Mouse (Mus musculus): ENCODE measurements at regions not wholly inside any gene's neighbourhood (a gene's known extent, or its start where the extent isn't known, plus 50 kb on each side); places are given as distances from the start of the nearest gene placed in this dataset.

GRCm38 (mm10) chr14:72848271-72848955 is 138.6 kb upstream of the Fndc3a start:
- H3K27ac ChIP-seq: no peak overlapping the region
- 86% methylated on average over 4 of the region's 4 CpGs for WGBS
- no peaks in the 10 kb centered on the region for H3K4me1 ChIP-seq
- no peak overlapping the region for H3K4me3 ChIP-seq
- no peak overlapping the region for H3K9ac ChIP-seq
- no peak overlapping the region for H3K4me2 ChIP-seq (replicated peaks)
- no peak for ATAC-seq (ENCODE audit: insufficient number of reproducible peaks, insufficient read depth, low FRiP score, low TSS enrichment)
- H3K27me3 ChIP-seq: no peaks in the 10 kb centered on the region
- no peaks in the 10 kb centered on the region for H3K36me3 ChIP-seq
- no peaks in the 10 kb centered on the region for H3K9me3 ChIP-seq

GRCm38 (mm10) chr14:72847466-72847865 is 137.7 kb upstream of the Fndc3a start:
- 60% methylated on average over 7 of the region's 7 CpGs for WGBS
- H3K9me3 ChIP-seq: no peaks in the 10 kb centered on the region

GRCm38 (mm10) chr14:72845621-72846440 is 136.0 kb upstream of the Fndc3a start:
- Histone ChIP-seq H3K27me3 (no peaks in the 10 kb centered on the region), H3K27ac (no peak overlapping the region), H3K4me3 (no peak overlapping the region), H3K4me1 (no peaks in the 10 kb centered on the region), H3K4me2 (replicated peaks) (no peak overlapping the region), H3K9ac (no peak overlapping the region), H3K9me3 (no peaks in the 10 kb centered on the region), H3K36me3 (no peaks in the 10 kb centered on the region)
- 79% methylated on average over 5 of the region's 5 CpGs for WGBS
- ATAC-seq (ENCODE audit: insufficient number of reproducible peaks, insufficient read depth, low FRiP score, low TSS enrichment): no peak

More at GRCm38 (mm10) chr14:72847466-72847865, 137.7 kb upstream of the Fndc3a start:
- Histone ChIP-seq H3K4me1 (no peaks in the 10 kb centered on the region), H3K4me3 (no peak overlapping the region), H3K4me2 (replicated peaks) (no peak overlapping the region), H3K27me3 (no peaks in the 10 kb centered on the region), H3K27ac (no peak overlapping the region), H3K36me3 (no peaks in the 10 kb centered on the region), H3K9ac (no peak overlapping the region)
- ATAC-seq (ENCODE audit: insufficient number of reproducible peaks, insufficient read depth, low FRiP score, low TSS enrichment): no peak

GRCm38 (mm10) chr14:72844753-72845369 is 135.1 kb upstream of the Fndc3a start:
- Histone ChIP-seq H3K4me1 (no peaks in the 10 kb centered on the region), H3K4me3 (no peak overlapping the region), H3K9me3 (no peaks in the 10 kb centered on the region), H3K36me3 (no peaks in the 10 kb centered on the region), H3K27me3 (no peaks in the 10 kb centered on the region), H3K4me2 (replicated peaks) (no peak overlapping the region), H3K27ac (no peak overlapping the region), H3K9ac (no peak overlapping the region)
- ATAC-seq (ENCODE audit: insufficient number of reproducible peaks, insufficient read depth, low FRiP score, low TSS enrichment): no peak
- WGBS: 53% methylated on average over 5 of the region's 5 CpGs

GRCm38 (mm10) chr14:72841753-72842152 is 131.9 kb upstream of the Fndc3a start:
- Histone ChIP-seq H3K9ac (no peak overlapping the region), H3K4me3 (no peak overlapping the region), H3K27me3 (no peaks in the 10 kb centered on the region), H3K9me3 (no peaks in the 10 kb centered on the region), H3K4me2 (replicated peaks) (no peak overlapping the region), H3K36me3 (no peaks in the 10 kb centered on the region), H3K4me1 (no peaks in the 10 kb centered on the region), H3K27ac (no peak overlapping the region)
- 64% methylated on average over 1 of the region's 1 CpGs for WGBS
- no peak for ATAC-seq (ENCODE audit: insufficient number of reproducible peaks, insufficient read depth, low FRiP score, low TSS enrichment)

GRCm38 (mm10) chr14:72835158-72835557 is 125.4 kb upstream of the Fndc3a start:
- no peak overlapping the region for H3K9ac ChIP-seq
- H3K4me1 ChIP-seq: no peaks in the 10 kb centered on the region
- ATAC-seq (ENCODE audit: insufficient number of reproducible peaks, insufficient read depth, low FRiP score, low TSS enrichment): no peak
- no peak overlapping the region for H3K4me3 ChIP-seq
- no peaks in the 10 kb centered on the region for H3K27me3 ChIP-seq
- WGBS: 89% methylated on average over 4 of the region's 4 CpGs
- no peaks in the 10 kb centered on the region for H3K9me3 ChIP-seq
- H3K27ac ChIP-seq: no peak overlapping the region
- no peak overlapping the region for H3K4me2 ChIP-seq (replicated peaks)
- no peaks in the 10 kb centered on the region for H3K36me3 ChIP-seq

- WGBS: 19% methylated on average over 5 of the region's 5 CpGs
Measured at GRCm38 (mm10) chr14:72829261-72829660, 119.5 kb upstream of the Fndc3a start.

GRCm38 (mm10) chr14:72825549-72825948 is 115.7 kb upstream of the Fndc3a start:
- Histone ChIP-seq H3K9me3 (no peaks in the 10 kb centered on the region), H3K27ac (no peak overlapping the region), H3K9ac (no peak overlapping the region), H3K27me3 (no peaks in the 10 kb centered on the region), H3K4me1 (no peaks in the 10 kb centered on the region), H3K4me3 (no peak overlapping the region), H3K4me2 (replicated peaks) (no peak overlapping the region), H3K36me3 (no peaks in the 10 kb centered on the region)
- no peak for ATAC-seq (ENCODE audit: insufficient number of reproducible peaks, insufficient read depth, low FRiP score, low TSS enrichment)
- WGBS: 85% methylated on average over 4 of the region's 4 CpGs

More at GRCm38 (mm10) chr14:72829261-72829660, 119.5 kb upstream of the Fndc3a start:
- H3K9me3 ChIP-seq: no peaks in the 10 kb centered on the region
- H3K4me1 ChIP-seq: no peaks in the 10 kb centered on the region
- H3K9ac ChIP-seq: no peak overlapping the region
- no peak overlapping the region for H3K4me3 ChIP-seq
- no peak overlapping the region for H3K27ac ChIP-seq
- no peaks in the 10 kb centered on the region for H3K27me3 ChIP-seq
- no peak for ATAC-seq (ENCODE audit: insufficient number of reproducible peaks, insufficient read depth, low FRiP score, low TSS enrichment)
- H3K36me3 ChIP-seq: no peaks in the 10 kb centered on the region
- no peak overlapping the region for H3K4me2 ChIP-seq (replicated peaks)

GRCm38 (mm10) chr14:72822231-72822615 is 112.4 kb upstream of the Fndc3a start:
- no peak overlapping the region for H3K9ac ChIP-seq
- no peak overlapping the region for H3K4me3 ChIP-seq
- H3K36me3 ChIP-seq: no peaks in the 10 kb centered on the region
- WGBS: 30% methylated on average over 3 of the region's 3 CpGs
- H3K27me3 ChIP-seq: no peaks in the 10 kb centered on the region
- no peak overlapping the region for H3K4me2 ChIP-seq (replicated peaks)
- no peak overlapping the region for H3K27ac ChIP-seq
- ATAC-seq (ENCODE audit: insufficient number of reproducible peaks, insufficient read depth, low FRiP score, low TSS enrichment): no peak
- no peaks in the 10 kb centered on the region for H3K9me3 ChIP-seq
- no peaks in the 10 kb centered on the region for H3K4me1 ChIP-seq

GRCm38 (mm10) chr14:72821517-72822230 is 111.9 kb upstream of the Fndc3a start:
- no peaks in the 10 kb centered on the region for H3K4me1 ChIP-seq
- H3K4me3 ChIP-seq: no peak overlapping the region
- H3K9me3 ChIP-seq: no peaks in the 10 kb centered on the region
- no peak overlapping the region for H3K4me2 ChIP-seq (replicated peaks)
- 71% methylated on average over 13 of the region's 13 CpGs for WGBS
- no peaks in the 10 kb centered on the region for H3K27me3 ChIP-seq
- no peak overlapping the region for H3K9ac ChIP-seq
- no peaks in the 10 kb centered on the region for H3K36me3 ChIP-seq
- ATAC-seq (ENCODE audit: insufficient number of reproducible peaks, insufficient read depth, low FRiP score, low TSS enrichment): no peak
- no peak overlapping the region for H3K27ac ChIP-seq

GRCm38 (mm10) chr14:72819037-72819436 is 109.2 kb upstream of the Fndc3a start:
- no peak overlapping the region for H3K9ac ChIP-seq
- H3K4me3 ChIP-seq: no peak overlapping the region
- H3K36me3 ChIP-seq: no peaks in the 10 kb centered on the region
- no peaks in the 10 kb centered on the region for H3K9me3 ChIP-seq
- no peaks in the 10 kb centered on the region for H3K27me3 ChIP-seq
- ATAC-seq (ENCODE audit: insufficient number of reproducible peaks, insufficient read depth, low FRiP score, low TSS enrichment): no peak
- H3K4me2 ChIP-seq (replicated peaks): no peak overlapping the region
- no peak overlapping the region for H3K27ac ChIP-seq
- 94% methylated on average over 4 of the region's 4 CpGs for WGBS
- H3K4me1 ChIP-seq: no peaks in the 10 kb centered on the region

Data from embryonic facial prominence, embryonic 12.5 days (tissue).